19 mouse cellular contexts compared by ENCODE assay signal in genomic region chr13:46357037-46357436, GRCm38 (mm10).
DNase-seq lines count a peak whose midpoint lies in the region; ATAC-seq and TF ChIP-seq lines count a peak whose summit lies in the region.
"Had no signal": no experiment of that assay in that cellular context is flagged by ENCODE, and none has a peak within 500 bp of the region (broad histone marks: within the 10 kb centered on the region; RNA-seq: fewer than 3 reads in every experiment).

No protein-coding gene starts in this region.

- peak; percentile 27 for DNase-seq in gastrocnemius, adult 18-20 months (ENCODE audit: low spot score)
- no peak for DNase-seq in gastrocnemius, adult 8-10 months (ENCODE audit: low spot score in 2 of 2)
- DNase-seq in heart, adult 2 months: peak in 1 of 2 experiments; percentile 13
- DNase-seq in heart, adult 8-10 months (ENCODE audit: low spot score): no peak
- DNase-seq in skeletal muscle tissue, adult 2 months (ENCODE audit: low read depth, low spot score): peak; percentile 44
- no peak for DNase-seq in adipocyte (ENCODE audit: low spot score)
- DNase-seq: adrenal gland, adult 8-10 months; adrenal gland, postnatal 36 days; cerebellum, adult 9-10 months; cerebellum, postnatal 25 days; gastrocnemius, postnatal 10 days; kidney, adult 8-10 months had no signal

- H3K36me3 ChIP-seq in heart, adult 2 months (ENCODE audit: control insufficient read depth, insufficient read depth, low read length): no peaks in the 10 kb centered on the region
- no peaks in the 10 kb centered on the region for H3K36me3 ChIP-seq in intestine, postnatal 0 days (ENCODE audit: control insufficient read depth, insufficient read depth)
- H3K36me3 ChIP-seq in intestine, embryonic 16.5 days (ENCODE audit: control insufficient read depth, insufficient read depth, low read length): no peaks in the 10 kb centered on the region
- H3K36me3 ChIP-seq: embryonic facial prominence, embryonic 13.5 days; forebrain, embryonic 12.5 days; hindbrain, embryonic 13.5 days had no signal

- 0 out of 2 replicates have a peak, but pooled peaks have one; percentile 53 for TF ChIP-seq EP300 in heart, adult 2 months (IDR thresholded peaks at IDR 0.05; ENCODE audit: insufficient read depth, low read depth, low read length)

- intact Hi-C loops in heart, adult 2 months (cut with DNase I): loop anchor here (5.0 to 10.0 kb wide), 3 partner anchors 65 to 305 kb away; partner anchors contain the start of gene Cap2

- H3K27me3 ChIP-seq in heart, adult 2 months (ENCODE audit: control insufficient read depth, insufficient read depth, low read length): no peaks in the 10 kb centered on the region
- H3K27me3 ChIP-seq in intestine, postnatal 0 days (replicated peaks; ENCODE audit: control insufficient read depth, insufficient read depth, low read length): no peaks in the 10 kb centered on the region; the same call in 1 of the 2 replicates
- no peaks in the 10 kb centered on the region for H3K27me3 ChIP-seq in intestine, embryonic 16.5 days (replicated peaks; ENCODE audit: control insufficient read depth, insufficient read depth, low read length)
- H3K27me3 ChIP-seq: embryonic facial prominence, embryonic 13.5 days; forebrain, embryonic 12.5 days; hindbrain, embryonic 13.5 days had no signal

- no peak for TF ChIP-seq POLR2A in heart, adult 2 months (IDR thresholded peaks at IDR 0.05; ENCODE audit: insufficient read depth, low read depth, low read length)

- WGBS in heart, adult 2 months: 86% methylated on average over 9 of the region's 9 CpGs
- WGBS in intestine, postnatal 0 days: 92% methylated on average over 9 of the region's 9 CpGs
- 93% methylated on average over 9 of the region's 9 CpGs for WGBS in intestine, embryonic 16.5 days

- H3K27ac ChIP-seq in heart, adult 2 months: no peak overlapping the region
- H3K27ac ChIP-seq in intestine, postnatal 0 days (ENCODE audit: low read depth, low read length): no peak overlapping the region
- H3K27ac ChIP-seq in intestine, embryonic 16.5 days (ENCODE audit: low read length): no peak overlapping the region
- H3K27ac ChIP-seq: embryonic facial prominence, embryonic 13.5 days; forebrain, embryonic 12.5 days; hindbrain, embryonic 13.5 days; hindbrain, postnatal 0 days had no signal

- H3K9me3 ChIP-seq in intestine, postnatal 0 days (ENCODE audit: control insufficient read depth): no peaks in the 10 kb centered on the region
- H3K9me3 ChIP-seq in intestine, embryonic 16.5 days (ENCODE audit: control insufficient read depth, low read length): no peaks in the 10 kb centered on the region
- H3K9me3 ChIP-seq: embryonic facial prominence, embryonic 13.5 days; forebrain, embryonic 12.5 days; hindbrain, embryonic 13.5 days had no signal

- no peaks in the 10 kb centered on the region for H3K79me2 ChIP-seq in heart, adult 2 months (replicated peaks; ENCODE audit: control insufficient read depth, insufficient read depth, low read length)

- TF ChIP-seq CTCF in heart, adult 2 months (IDR thresholded peaks at IDR 0.05): peak; percentile 63
- 0 out of 2 replicates have a peak, but pooled peaks have one; percentile 6 for TF ChIP-seq CTCF in intestine, postnatal 0 days (IDR thresholded peaks at IDR 0.05; ENCODE audit: low read depth)

- H3K4me2 ChIP-seq in intestine, postnatal 0 days (replicated peaks; ENCODE audit: low read depth): no peak overlapping the region
- no peak overlapping the region for H3K4me2 ChIP-seq in intestine, embryonic 16.5 days (ENCODE audit: low read depth, low read length)
- H3K4me2 ChIP-seq: embryonic facial prominence, embryonic 13.5 days; forebrain, embryonic 12.5 days; hindbrain, embryonic 13.5 days had no signal

- no peak overlapping the region for H3K4me3 ChIP-seq in heart, adult 2 months
- no peak overlapping the region for H3K4me3 ChIP-seq in intestine, postnatal 0 days (ENCODE audit: low read depth, low read length)
- H3K4me3 ChIP-seq in intestine, embryonic 16.5 days (ENCODE audit: low read length): no peak overlapping the region
- H3K4me3 ChIP-seq: embryonic facial prominence, embryonic 13.5 days; forebrain, embryonic 12.5 days; hindbrain, embryonic 13.5 days had no signal

- H3K4me1 ChIP-seq in heart, adult 2 months (ENCODE audit: control insufficient read depth, insufficient read depth, low read length): no peaks in the 10 kb centered on the region
- no peaks in the 10 kb centered on the region for H3K4me1 ChIP-seq in intestine, postnatal 0 days (replicated peaks; ENCODE audit: control insufficient read depth, insufficient read depth, low read length)
- H3K4me1 ChIP-seq in intestine, embryonic 16.5 days (ENCODE audit: control insufficient read depth, insufficient read depth, low read length): no peaks in the 10 kb centered on the region
- H3K4me1 ChIP-seq: embryonic facial prominence, embryonic 13.5 days had no signal

- H3K9ac ChIP-seq in heart, adult 2 months (ENCODE audit: low read depth, low read length): no peak overlapping the region
- no peak overlapping the region for H3K9ac ChIP-seq in intestine, postnatal 0 days (ENCODE audit: low read depth, low read length)
- H3K9ac ChIP-seq in intestine, embryonic 16.5 days (ENCODE audit: low read depth, low read length): no peak overlapping the region
- H3K9ac ChIP-seq: embryonic facial prominence, embryonic 13.5 days; forebrain, embryonic 12.5 days; hindbrain, embryonic 13.5 days had no signal

- no peak for ATAC-seq in intestine, postnatal 0 days
- ATAC-seq in intestine, embryonic 16.5 days: no peak
- ATAC-seq: forebrain, embryonic 16.5 days; hindbrain, postnatal 0 days had no signal

Comparison
In these comparisons a context has a peak if more than half of its experiments do, and no peak if none do; other contexts are left out.
1. DNase-seq: peak in gastrocnemius, adult 18-20 months (single experiment) and skeletal muscle tissue, adult 2 months (single experiment); none in gastrocnemius, adult 8-10 months (0 of 2), heart, adult 8-10 months (single experiment) and adipocyte (single experiment).